Mouse (Mus musculus): ENCODE data around the gene Rbck1.

DNA sequence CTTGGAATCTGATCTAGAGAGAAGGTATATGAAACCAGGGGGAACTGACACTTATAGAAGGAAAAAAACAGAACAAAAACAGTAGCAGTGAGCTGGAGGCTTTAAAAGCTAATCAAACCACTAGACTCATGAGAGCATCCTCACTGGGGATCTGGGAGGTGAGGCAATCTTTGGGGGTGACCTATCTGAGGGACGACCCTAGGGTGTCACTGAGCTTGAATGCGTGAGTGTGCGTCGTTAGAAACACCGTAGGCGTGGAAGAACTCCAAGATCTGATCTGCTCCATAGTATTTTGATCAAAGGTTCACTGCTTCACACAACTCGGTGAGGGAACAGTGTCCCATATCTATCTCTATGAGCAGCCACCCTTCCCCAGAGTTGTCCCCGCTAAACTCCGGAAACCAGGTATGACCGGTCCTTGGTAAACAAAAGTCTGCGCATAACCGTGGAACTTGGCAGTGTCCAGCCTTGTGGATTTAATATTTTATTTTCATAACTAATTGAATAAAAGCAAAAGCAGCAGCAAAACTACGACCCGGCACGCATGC is 39.2 kb downstream of the Rbck1 start:
- no peak for TF ChIP-seq CTCF (IDR thresholded peaks at IDR 0.05; ENCODE audit: borderline replicate concordance, control insufficient read depth, extremely low read depth, insufficient read depth, low read length, poor library complexity)
- no peak for TF ChIP-seq POLR2A (IDR thresholded peaks at IDR 0.05; ENCODE audit: control insufficient read depth, extremely low read depth, insufficient read depth, low read length, poor library complexity)

Data from thymus, adult 2 months (tissue).